Mouse (Mus musculus) midbrain, embryonic 11.5 days (tissue): ENCODE data around the gene Gm5741. TPM values are rescaled to one million over a fixed set of nuclear protein-coding genes. Genes with fewer than 3 reads are reported as not detected.

Experiments used
- ATAC-seq: fragments of 200-750 bp; cut with Nextera tagmentation; 2 replicates; pipeline ENCODE4 v1.8.0; 2017; ENCODE audit warnings: moderate TSS enrichment, moderate library complexity; ENCODE audit not compliant: low FRiP score
- DNase-seq: peaks from one replicate; pipeline ENCODE4 v3.0.0; 2015; ENCODE audit warnings: low spot score; ENCODE audit errors: missing footprints
- H3K27ac ChIP-seq: fragments of 300-500 bp; sonication (generic); 2 replicates; pipeline ENCODE4 v1.5.1; 2014; ENCODE audit warnings: low read depth, low read length
- H3K27me3 ChIP-seq: fragments of 300-500 bp; sonication (generic); 2 replicates; pipeline ENCODE4 v1.6.1; 2014; ENCODE audit warnings: mild to moderate bottlenecking, low read length, moderate library complexity, mixed read lengths; ENCODE audit not compliant: control insufficient read depth, insufficient read depth
- H3K36me3 ChIP-seq: fragments of 300-500 bp; sonication (generic); 2 replicates; pipeline ENCODE4 v1.6.1; 2014; ENCODE audit warnings: mild to moderate bottlenecking, low read length, moderate library complexity, mixed read lengths; ENCODE audit not compliant: control insufficient read depth, insufficient read depth
- H3K4me1 ChIP-seq: fragments of 300-500 bp; sonication (generic); 2 replicates; pipeline ENCODE4 v1.6.1; 2014; ENCODE audit warnings: low read length; ENCODE audit not compliant: control insufficient read depth, insufficient read depth
- H3K4me2 ChIP-seq: fragments of 300-500 bp; sonication (generic); 2 replicates; pipeline ENCODE4 v1.6.1; 2014; ENCODE audit warnings: mild to moderate bottlenecking, moderate library complexity
- H3K4me3 ChIP-seq: fragments of 300-500 bp; sonication (generic); 2 replicates; pipeline ENCODE4 v1.5.1; 2014; ENCODE audit warnings: low read depth, low read length
- H3K9ac ChIP-seq: fragments of 300-500 bp; sonication (generic); 2 replicates; pipeline ENCODE4 v1.6.1; 2014; ENCODE audit warnings: low read length
- H3K9me3 ChIP-seq: fragments of 300-500 bp; sonication (generic); 2 replicates; pipeline ENCODE4 v1.6.1; 2016; ENCODE audit warnings: low read length; ENCODE audit not compliant: control insufficient read depth
- WGBS: fragments of 180-500 bp; shearing (Covaris S2); extraction: QIAGEN DNeasy Blood & Tissue Kit; methylation state at CpG from one replicate; pipeline ENCODE4 v1.1.7; 2014; 5-methylcytosine and 5-hydroxymethylcytosine counted together
- microRNA-seq: library from miRNA; unstranded; fragments of <30 nt; microRNA quantifications from one replicate; pipeline ENCODE4, GENCODE M21; 2017
- polyA plus RNA-seq: library from polyadenylated mRNA; unstranded; fragments of >200 nt; fragmentation: Nextera tagmentation; extraction: Ambion mirVana; gene quantifications from 2 replicates; pipeline ENCODE4 v1.2.1, GENCODE M21; 2014

Gene Gm5741
- polyA plus RNA-seq, 1 experiment from 2014 or later = 0.53 TPM

GRCm38 (mm10) chr8:85027922-85028321 lies 39.9 kb downstream of the Gm5741 start:
- 36% methylated on average over 2 of the region's 2 CpGs for WGBS

GRCm38 (mm10) chr8:85027516-85027855 lies 40.3 kb downstream of the Gm5741 start:
- H3K9ac ChIP-seq = peak overlapping the region; percentile 99
- DNase-seq (peak; percentile 88), ATAC-seq (no peak)
- no peak overlapping the region for H3K27ac ChIP-seq
- H3K9me3 ChIP-seq = no peaks in the 10 kb centered on the region
- H3K4me3 ChIP-seq = peak overlapping the region; percentile 87
- peaks cover 16% of the 10 kb centered on the region; the same call in 1 of the 2 replicates for H3K36me3 ChIP-seq
- WGBS = 2% methylated on average over 13 of the region's 13 CpGs
- no peaks in the 10 kb centered on the region for H3K27me3 ChIP-seq
- H3K4me1 ChIP-seq = peaks cover 31% of the 10 kb centered on the region
- peak overlapping the region; percentile 55 for H3K4me2 ChIP-seq

More at GRCm38 (mm10) chr8:85027922-85028321, 39.9 kb downstream of the Gm5741 start:
- Histone ChIP-seq H3K36me3 (peaks cover 15% of the 10 kb centered on the region; the same call in 1 of the 2 replicates), H3K27ac (no peak overlapping the region), H3K4me2 (peak overlapping the region; percentile 55), H3K4me3 (peak overlapping the region; percentile 87), H3K9ac (peak overlapping the region; percentile 99), H3K4me1 (peaks cover 31% of the 10 kb centered on the region), H3K9me3 (no peaks in the 10 kb centered on the region), H3K27me3 (no peaks in the 10 kb centered on the region)
- DNase-seq (no peak), ATAC-seq (no peak)

GRCm38 (mm10) chr8:85026670-85027515 lies 40.9 kb downstream of the Gm5741 start, which contains the start of gene Trir:
Gene Trir, plus strand, starts transcription at chr8:85026823.
- DNase-seq (peak; percentile 99), ATAC-seq (peak; percentile 86)
- peak within 1 kb of the TSS; percentile 77 for H3K27ac ChIP-seq
- peaks cover 31% of the 10 kb centered on the region for H3K4me1 ChIP-seq
- peak within 1 kb of the TSS; percentile 87 for H3K4me3 ChIP-seq
- under 1% methylated on average over 75 of the region's 75 CpGs for WGBS
- H3K9me3 ChIP-seq = no peaks in the 10 kb centered on the region
- peak within 1 kb of the TSS; percentile 99 for H3K9ac ChIP-seq
- no peaks in the 10 kb centered on the region for H3K27me3 ChIP-seq
- H3K4me2 ChIP-seq = peak within 1 kb of the TSS; percentile 89
- H3K36me3 ChIP-seq = peaks cover 14% of the 10 kb centered on the region

- peak; percentile 99 for DNase-seq
- peaks cover 14% of the 10 kb centered on the region for H3K36me3 ChIP-seq
- H3K9ac ChIP-seq = peak within 1 kb of the TSS; percentile 66
- peak within 1 kb of the TSS; percentile 89 for H3K4me2 ChIP-seq
- H3K27me3 ChIP-seq = no peaks in the 10 kb centered on the region
- peak; percentile 86 for ATAC-seq
- 0 out of 2 replicates have a peak within 1 kb of the TSS, but pooled peaks have one; percentile 52 for H3K27ac ChIP-seq
- H3K4me1 ChIP-seq = peaks cover 31% of the 10 kb centered on the region
- H3K9me3 ChIP-seq = no peaks in the 10 kb centered on the region
- peak within 1 kb of the TSS; percentile 66 for H3K4me3 ChIP-seq
- WGBS = 7% methylated on average over 30 of the region's 30 CpGs
Observed at GRCm38 (mm10) chr8:85025098-85025932, 42.5 kb downstream of the Gm5741 start, which contains the start of gene Asna1. Gene Asna1, minus strand, starts transcription at chr8:85025281.

GRCm38 (mm10) chr8:85023846-85024245 lies 43.9 kb downstream of the Gm5741 start:
- H3K36me3 ChIP-seq = peaks cover 14% of the 10 kb centered on the region
- no peaks in the 10 kb centered on the region for H3K9me3 ChIP-seq
- H3K4me3 ChIP-seq = no peak overlapping the region
- 95% methylated on average over 3 of the region's 3 CpGs for WGBS
- no peak for ATAC-seq
- peak overlapping the region; percentile 89 for H3K4me2 ChIP-seq
- peaks cover 28% of the 10 kb centered on the region for H3K4me1 ChIP-seq
- no peak overlapping the region for H3K9ac ChIP-seq
- H3K27ac ChIP-seq = no peak overlapping the region
- peak; percentile 47 for DNase-seq
- no peaks in the 10 kb centered on the region for H3K27me3 ChIP-seq

GRCm38 (mm10) chr8:85021514-85022055 lies 46.2 kb downstream of the Gm5741 start:
- DNase-seq (no peak), ATAC-seq (no peak)
- peaks cover 21% of the 10 kb centered on the region for H3K36me3 ChIP-seq

More at GRCm38 (mm10) chr8:85021514-85022055, 46.2 kb downstream of the Gm5741 start:
- Histone ChIP-seq H3K9ac (no peak overlapping the region), H3K4me3 (no peak overlapping the region), H3K9me3 (no peaks in the 10 kb centered on the region), H3K4me2 (no peak overlapping the region), H3K27me3 (no peaks in the 10 kb centered on the region), H3K27ac (no peak overlapping the region), H3K4me1 (peaks cover 17% of the 10 kb centered on the region)
- 92% methylated on average over 3 of the region's 3 CpGs for WGBS

Small RNA genes lying within 50 kb of the gene (microRNA-seq; reads per million reads assigned to microRNA genes)
- gene Gm23388 (30.5 reads per million, percentile 41 among the genes with 10 or more reads in this experiment), gene Mir7070 (3.4 reads per million, percentile 16 among the genes with 10 or more reads in this experiment)

Other genes starting within 250 kb of the Gm5741 start
- gene Dand5, start 245.2 kb downstream of the Gm5741 start, polyA plus RNA-seq = 3.9 and 4.6 TPM in 2 replicates
- gene Gadd45gip1, start 236.5 kb downstream of the Gm5741 start, polyA plus RNA-seq = 37.3 and 37.8 TPM in 2 replicates
- gene Rad23a, start 227.3 kb downstream of the Gm5741 start, polyA plus RNA-seq = 87.7 and 100 TPM in 2 replicates
- 708 and 747 TPM in 2 replicates for gene Calr, start 221.0 kb downstream of the Gm5741 start, polyA plus RNA-seq
- 77.4 and 84.4 TPM in 2 replicates for gene Farsa, start 211.0 kb downstream of the Gm5741 start, polyA plus RNA-seq
- gene Syce2, start 195.9 kb downstream of the Gm5741 start, polyA plus RNA-seq = 53.2 and 58.8 TPM in 2 replicates
- gene Gcdh, start 174.1 kb downstream of the Gm5741 start, polyA plus RNA-seq = 24.6 and 31.8 TPM in 2 replicates
- 13.7 and 14.4 TPM in 2 replicates for gene Klf1, start 166.1 kb downstream of the Gm5741 start, polyA plus RNA-seq
- gene Dnase2a, start 159.4 kb downstream of the Gm5741 start, polyA plus RNA-seq = 4.3 and 4.6 TPM in 2 replicates
- 8.8 and 10.2 TPM in 2 replicates for gene Mast1, start 130.6 kb downstream of the Gm5741 start, polyA plus RNA-seq
- 0.15 TPM in 1 of 2 replicates, not detected in the other for gene Rtbdn, start 121.0 kb downstream of the Gm5741 start, polyA plus RNA-seq
- not detected in 2 replicates for gene Gm49661, start 98.5 kb downstream of the Gm5741 start, polyA plus RNA-seq
- gene Prdx2, start 98.4 kb downstream of the Gm5741 start, polyA plus RNA-seq = 1,298 and 1,349 TPM in 2 replicates
- gene Rnaseh2a, start 98.2 kb downstream of the Gm5741 start, polyA plus RNA-seq = 113 and 121 TPM in 2 replicates
- 3.4 and 4.5 TPM in 2 replicates for gene Junb, start 89.3 kb downstream of the Gm5741 start, polyA plus RNA-seq
- 11.4 and 11.8 TPM in 2 replicates for gene Hook2, start 77.4 kb downstream of the Gm5741 start, polyA plus RNA-seq
- gene Best2, start 53.5 kb downstream of the Gm5741 start, polyA plus RNA-seq = not detected in 2 replicates
- gene Asna1, start 42.7 kb downstream of the Gm5741 start, polyA plus RNA-seq = 129 TPM in 2 replicates
- gene Trir, start 41.2 kb downstream of the Gm5741 start, polyA plus RNA-seq = 164 and 180 TPM in 2 replicates
- 19.5 and 19.9 TPM in 2 replicates for gene Tnpo2, start 31.1 kb downstream of the Gm5741 start, polyA plus RNA-seq
- 22.4 and 25.8 TPM in 2 replicates for gene Fbxw9, start 7.9 kb downstream of the Gm5741 start, polyA plus RNA-seq
- gene Dhps, start 3.8 kb upstream of the Gm5741 start, polyA plus RNA-seq = 65.5 and 66.8 TPM in 2 replicates
- gene Wdr83os, start 12.8 kb upstream of the Gm5741 start, polyA plus RNA-seq = 120 and 135 TPM in 2 replicates
- gene Wdr83, start 13.3 kb upstream of the Gm5741 start, polyA plus RNA-seq = 54.3 and 56.1 TPM in 2 replicates
- 15.7 and 16.9 TPM in 2 replicates for gene Man2b1, start 15.3 kb upstream of the Gm5741 start, polyA plus RNA-seq
- gene Zfp791, start 55.1 kb upstream of the Gm5741 start, polyA plus RNA-seq = 1.3 and 1.5 TPM in 2 replicates
- gene Cks1brt, start 83.9 kb upstream of the Gm5741 start, polyA plus RNA-seq = not detected in 2 replicates
- gene Olfr371, start 158.0 kb upstream of the Gm5741 start, polyA plus RNA-seq = not detected in 2 replicates
- gene Orc6, start 231.7 kb upstream of the Gm5741 start, polyA plus RNA-seq = 140 and 143 TPM in 2 replicates
- 182 and 208 TPM in 2 replicates for gene Vps35, start 231.8 kb upstream of the Gm5741 start, polyA plus RNA-seq